ENCODE assay signal across 16 mouse cellular contexts in the genomic region with DNA sequence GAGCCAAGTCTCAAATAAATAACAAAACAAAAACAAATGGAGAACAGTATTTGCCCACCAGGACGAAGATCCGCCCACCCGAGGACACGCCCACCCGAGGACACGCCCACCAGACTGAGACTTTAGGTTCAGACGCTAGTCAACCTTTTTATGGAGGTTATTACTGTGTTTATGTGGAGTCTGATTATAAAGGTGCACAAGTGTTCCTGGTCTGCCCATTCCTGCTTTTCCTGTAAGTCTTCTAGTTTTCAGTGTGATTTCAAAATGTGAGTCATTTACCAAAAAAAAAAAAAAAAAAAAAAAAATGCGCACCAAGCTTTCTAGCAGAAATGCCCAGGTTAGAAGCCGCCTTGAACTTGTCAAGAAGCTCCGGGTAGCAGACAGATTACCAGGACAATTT. TPM values are rescaled to one million over a fixed set of nuclear protein-coding genes. Genes with fewer than 3 reads are reported as not detected.
DNase-seq lines count a peak whose midpoint lies in the region; ATAC-seq lines count a peak whose summit lies in the region.
"Had no signal": no experiment of that assay in that cellular context is flagged by ENCODE, and none has a peak within 500 bp of the region (broad histone marks: within the 10 kb centered on the region; RNA-seq: fewer than 3 reads in every experiment).

No protein-coding gene starts in this region.

- H3K4me3 ChIP-seq in heart, embryonic 14.5 days (ENCODE audit: control insufficient read depth in 1 of 2, insufficient read depth in 1 of 2, low read depth in 1 of 2, low read length in 2 of 2), result no peak overlapping the region
- H3K4me3 ChIP-seq in intestine, embryonic 14.5 days (ENCODE audit: low read depth, low read length), result no peak overlapping the region
- H3K4me3 ChIP-seq: liver, embryonic 15.5 days; neural tube, embryonic 13.5 days had no signal

- DNase-seq in heart, postnatal 4 days, result no peak
- peak; percentile 43 for DNase-seq in thymus, postnatal 4 days
- no peak for DNase-seq in thymus, postnatal 14 days
- DNase-seq in intestine, embryonic 14.5 days (ENCODE audit: low spot score), result no peak
- no peak for DNase-seq in right cerebral cortex, adult 18-20 months
- no peak for DNase-seq in left cerebral cortex, adult 9 months (ENCODE audit: low spot score in 2 of 2)
- DNase-seq: cerebellum, postnatal 25 days; gastrocnemius, postnatal 25 days; layer of hippocampus, adult 9-11 months; thymus, adult 18-20 months had no signal

- peaks cover 7 to 10% of the 10 kb centered on the region in 2 experiments; a peak in 3 of 4 replicates for H3K4me1 ChIP-seq in heart, embryonic 14.5 days (ENCODE audit: control insufficient read depth in 2 of 2, insufficient read depth in 2 of 2, low read length in 2 of 2)
- H3K4me1 ChIP-seq in intestine, embryonic 14.5 days (replicated peaks; ENCODE audit: control insufficient read depth, insufficient read depth, low read length), result peaks cover 12% of the 10 kb centered on the region

- WGBS in heart, embryonic 14.5 days, result 24% methylated on average over 10 of the region's 10 CpGs
- WGBS in intestine, embryonic 14.5 days, result 21% methylated on average over 10 of the region's 10 CpGs

- ATAC-seq in heart, embryonic 14.5 days (ENCODE audit: insufficient number of reproducible peaks, insufficient read depth, low FRiP score, low read depth), result no peak
- no peak for ATAC-seq in intestine, embryonic 14.5 days (replicated peaks; ENCODE audit: low FRiP score, low TSS enrichment, low read depth)
- no peak for ATAC-seq in CD4-positive, CD25-positive, alpha-beta regulatory T cell, adult 4 months
- ATAC-seq: Patski had no signal

- peak overlapping the region; percentile 14 to 27; a peak in 2 of 4 replicates for H3K27ac ChIP-seq in heart, embryonic 14.5 days (replicated peaks in 1 of 2; ENCODE audit: control insufficient read depth in 1 of 2, insufficient read depth in 1 of 2, low read depth in 2 of 2, low read length in 2 of 2)
- peak overlapping the region; percentile 43 for H3K27ac ChIP-seq in intestine, embryonic 14.5 days (ENCODE audit: low read depth)
- H3K27ac ChIP-seq: liver, embryonic 15.5 days; neural tube, embryonic 13.5 days had no signal

- H3K27me3 ChIP-seq in heart, embryonic 14.5 days (ENCODE audit: control insufficient read depth, insufficient read depth, low read length), result no peaks in the 10 kb centered on the region
- H3K27me3 ChIP-seq in intestine, embryonic 14.5 days (replicated peaks; ENCODE audit: control insufficient read depth, insufficient read depth, low read length), result no peaks in the 10 kb centered on the region
- H3K27me3 ChIP-seq: liver, embryonic 15.5 days; Patski had no signal

- H3K4me2 ChIP-seq in heart, embryonic 14.5 days (ENCODE audit: low read length), result no peak overlapping the region
- no peak overlapping the region for H3K4me2 ChIP-seq in intestine, embryonic 14.5 days (ENCODE audit: low read length)
- H3K4me2 ChIP-seq: liver, embryonic 15.5 days; midbrain, embryonic 11.5 days; neural tube, embryonic 13.5 days had no signal

- H3K9me3 ChIP-seq in heart, embryonic 14.5 days (ENCODE audit: control insufficient read depth, low read length), result no peaks in the 10 kb centered on the region
- H3K9me3 ChIP-seq in intestine, embryonic 14.5 days (ENCODE audit: control insufficient read depth, low read length), result no peaks in the 10 kb centered on the region
- H3K9me3 ChIP-seq: liver, embryonic 15.5 days; neural tube, embryonic 13.5 days had no signal

- no peak overlapping the region for H3K9ac ChIP-seq in heart, embryonic 14.5 days (ENCODE audit: low read length)
- H3K9ac ChIP-seq in intestine, embryonic 14.5 days (ENCODE audit: low read length), result no peak overlapping the region
- H3K9ac ChIP-seq: liver, embryonic 15.5 days; neural tube, embryonic 13.5 days had no signal

- H3K36me3 ChIP-seq in heart, embryonic 14.5 days (ENCODE audit: control insufficient read depth, insufficient read depth, low read length), result no peaks in the 10 kb centered on the region
- 0 out of 2 replicates have a peak, but pooled peaks cover under 1% of the 10 kb centered on the region for H3K36me3 ChIP-seq in intestine, embryonic 14.5 days (ENCODE audit: control insufficient read depth, insufficient read depth, low read length)
- H3K36me3 ChIP-seq: liver, embryonic 15.5 days; neural tube, embryonic 13.5 days had no signal

RNA-seq across cellular contexts. Expression of gene Smagp, which starts 9.5 kb away (rescaled TPM):
- 14.5 and 18.7 TPM in 2 replicates for polyA plus RNA-seq in heart, embryonic 14.5 days (2014; fragmentation: Nextera tagmentation; extraction: Ambion mirVana)
- 10 to 100 TPM; 21.6 to 22.6 TPM for total RNA-seq in heart, postnatal 4 days (2021)
- polyA plus RNA-seq in intestine, embryonic 14.5 days (2014; fragmentation: Nextera tagmentation; extraction: Ambion mirVana), result 31.1 and 36.2 TPM in 2 replicates
- polyA plus RNA-seq in CD4-positive, CD25-positive, alpha-beta regulatory T cell, adult 4 months (2017; shearing (Covaris generic)), result not detected

RNA-seq across cellular contexts. Expression of gene Dazap2, which starts 12.1 kb away (rescaled TPM):
- polyA plus RNA-seq in heart, embryonic 14.5 days (2014; fragmentation: Nextera tagmentation; extraction: Ambion mirVana), result 253 and 254 TPM in 2 replicates
- 100 to 1,000 TPM; 147 to 155 TPM for total RNA-seq in heart, postnatal 4 days (2021)
- polyA plus RNA-seq in intestine, embryonic 14.5 days (2014; fragmentation: Nextera tagmentation; extraction: Ambion mirVana), result 269 and 284 TPM in 2 replicates
- polyA plus RNA-seq in CD4-positive, CD25-positive, alpha-beta regulatory T cell, adult 4 months (2017; shearing (Covaris generic)), result 100 to 1,000 TPM; 682 to 766 TPM

RNA-seq across cellular contexts. Expression of gene Pou6f1, which starts 27.5 kb away (rescaled TPM):
- 7.1 and 8.2 TPM in 2 replicates for polyA plus RNA-seq in heart, embryonic 14.5 days (2014; fragmentation: Nextera tagmentation; extraction: Ambion mirVana)
- total RNA-seq in heart, postnatal 4 days (2021), result 10 to 100 TPM; 26.3 to 29.3 TPM
- 6.9 and 7.6 TPM in 2 replicates for polyA plus RNA-seq in intestine, embryonic 14.5 days (2014; fragmentation: Nextera tagmentation; extraction: Ambion mirVana)
- 10 to 100 TPM; 13.3 to 17.4 TPM for polyA plus RNA-seq in CD4-positive, CD25-positive, alpha-beta regulatory T cell, adult 4 months (2017; shearing (Covaris generic))

RNA-seq across cellular contexts. Expression of gene Bin2, which starts 42.1 kb away (rescaled TPM):
- 1.9 and 2.8 TPM in 2 replicates for polyA plus RNA-seq in heart, embryonic 14.5 days (2014; fragmentation: Nextera tagmentation; extraction: Ambion mirVana)
- total RNA-seq in heart, postnatal 4 days (2021), result 1 to 10 TPM; 1.6 to 2.0 TPM
- polyA plus RNA-seq in intestine, embryonic 14.5 days (2014; fragmentation: Nextera tagmentation; extraction: Ambion mirVana), result 5.7 and 6.4 TPM in 2 replicates
- polyA plus RNA-seq in CD4-positive, CD25-positive, alpha-beta regulatory T cell, adult 4 months (2017; shearing (Covaris generic)), result 100 to 1,000 TPM; 283 to 390 TPM
- polyA plus RNA-seq: Patski had no signal

Comparison
In these comparisons a context has a peak if more than half of its experiments do, and no peak if none do; other contexts are left out.
1. RNA of gene Smagp, which starts 9.5 kb away (polyA plus RNA-seq): 31.1 to 36.2 TPM in intestine, embryonic 14.5 days and 14.5 to 18.7 TPM in heart, embryonic 14.5 days; not detected in CD4-positive, CD25-positive, alpha-beta regulatory T cell, adult 4 months; every median in the first group is over 10 times any median in the second.